Mouse (Mus musculus) heart, embryonic 15.5 days (tissue): ENCODE results near the gene 2210011C24Rik. TPM values are rescaled to one million over a fixed set of nuclear protein-coding genes. Genes with fewer than 3 reads are reported as not detected.
"Not testable (repeated sequence)": the region's sequence is repeated elsewhere in the genome, so short reads cannot be mapped to it uniquely, and the experiment has no call there.

Experiments used
- ATAC-seq: fragments of 200-750 bp; cut with Nextera tagmentation; replicated peaks from 2 replicates; pipeline ENCODE4 v1.8.0; 2017; ENCODE audit warnings: low read depth, moderate TSS enrichment; ENCODE audit not compliant: insufficient number of reproducible peaks, insufficient read depth, low FRiP score
- H3K27ac ChIP-seq: fragments of 300-500 bp; sonication (generic); 2 replicates; pipeline ENCODE4 v1.5.1; 2015; ENCODE audit warnings: mild to moderate bottlenecking, inconsistent platforms
- H3K27me3 ChIP-seq: fragments of 300-500 bp; sonication (generic); 2 replicates; pipeline ENCODE4 v1.6.1; 2015; ENCODE audit warnings: inconsistent platforms
- H3K36me3 ChIP-seq: fragments of 300-500 bp; sonication (generic); 2 replicates; pipeline ENCODE4 v1.6.1; 2015; ENCODE audit warnings: mild to moderate bottlenecking, inconsistent platforms
- H3K4me1 ChIP-seq: fragments of 300-500 bp; sonication (generic); replicated peaks from 2 replicates; pipeline ENCODE4 v1.6.1; 2015; ENCODE audit warnings: inconsistent platforms
- H3K4me2 ChIP-seq: fragments of 300-500 bp; sonication (generic); 2 replicates; pipeline ENCODE4 v1.6.1; 2015; ENCODE audit warnings: inconsistent platforms, mild to moderate bottlenecking, moderate library complexity
- H3K4me3 ChIP-seq: fragments of 300-500 bp; sonication (generic); 2 replicates; pipeline ENCODE4 v1.5.1; 2015; ENCODE audit warnings: mild to moderate bottlenecking, inconsistent platforms
- H3K9ac ChIP-seq: fragments of 300-500 bp; sonication (generic); 2 replicates; pipeline ENCODE4 v1.6.1; 2015; ENCODE audit warnings: mild to moderate bottlenecking, inconsistent platforms
- H3K9me3 ChIP-seq: fragments of 300-500 bp; sonication (generic); replicated peaks from 2 replicates; pipeline ENCODE4 v1.6.1; 2016; ENCODE audit warnings: inconsistent platforms
- whole genome bisulfite sequencing: fragments of 180-500 bp; shearing (Covaris S2); methylation state at CpG from one replicate; pipeline ENCODE4 v1.1.7; 2015; ENCODE audit warnings: mixed read lengths; 5-methylcytosine and 5-hydroxymethylcytosine counted together
- polyA plus RNA-seq: library from polyadenylated mRNA; unstranded; fragments of >200 nt; fragmentation: Nextera tagmentation; extraction: Ambion mirVana; gene quantifications from 2 replicates; pipeline ENCODE4 v1.2.1, GENCODE M21; 2015

The 2210011C24Rik gene
- polyA plus RNA-seq, 1 experiment from 2014 or later = 0.31 TPM

DNA sequence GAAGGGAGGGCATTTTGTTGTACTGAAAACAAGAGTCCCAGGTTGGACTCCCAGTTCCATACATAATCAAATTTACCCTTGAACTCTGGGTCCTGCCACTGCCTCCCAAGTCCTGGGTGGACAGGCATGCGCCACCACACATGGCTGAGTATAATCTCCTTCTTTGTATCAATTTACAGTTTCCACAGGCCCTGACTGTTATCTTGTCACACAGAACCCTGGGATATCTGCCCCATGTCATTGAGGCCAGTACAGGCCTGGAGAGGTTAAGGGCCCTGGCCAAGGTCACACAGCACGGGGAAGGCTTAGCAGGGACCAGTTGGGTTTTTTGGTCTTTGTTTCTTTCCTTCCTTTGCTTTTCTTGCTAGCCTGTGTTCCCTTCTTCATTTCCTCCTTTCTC is 19.5 kb downstream of the 2210011C24Rik start:
- H3K4me3 ChIP-seq = no peak overlapping the region
- no peak overlapping the region for H3K9ac ChIP-seq
- no peaks in the 10 kb centered on the region for H3K27me3 ChIP-seq
- ATAC-seq = no peak
- no peak overlapping the region for H3K27ac ChIP-seq
- WGBS = 77% methylated on average over 2 of the region's 2 CpGs
- H3K4me1 ChIP-seq = peaks cover 9% of the 10 kb centered on the region
- H3K4me2 ChIP-seq = no peak overlapping the region
- H3K36me3 ChIP-seq = peaks cover 65% of the 10 kb centered on the region
- H3K9me3 ChIP-seq = no peaks in the 10 kb centered on the region

DNA sequence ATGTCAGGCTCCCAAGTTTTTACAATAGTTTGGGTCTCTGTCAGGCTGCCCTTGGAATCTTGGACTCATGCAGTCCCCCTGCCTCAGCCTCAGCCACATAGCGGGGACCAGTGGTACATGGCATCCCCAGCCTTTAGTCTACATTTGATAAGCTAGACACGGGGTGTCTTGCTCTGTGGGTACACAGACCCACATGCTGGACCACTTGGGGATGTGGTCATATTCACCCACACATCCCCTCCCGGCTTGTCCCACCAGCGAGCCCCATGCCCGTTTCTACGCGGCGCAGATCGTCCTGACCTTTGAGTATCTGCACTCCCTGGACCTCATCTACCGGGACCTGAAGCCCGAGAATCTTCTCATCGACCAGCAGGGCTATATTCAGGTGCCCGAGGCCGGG is 21.8 kb downstream of the 2210011C24Rik start:
- H3K9me3 ChIP-seq = no peaks in the 10 kb centered on the region
- H3K27ac ChIP-seq = no peak overlapping the region
- H3K36me3 ChIP-seq = peaks cover 85% of the 10 kb centered on the region
- H3K4me3 ChIP-seq = no peak overlapping the region
- H3K9ac ChIP-seq = no peak overlapping the region
- WGBS = 90% methylated on average over 14 of the region's 14 CpGs
- no peaks in the 10 kb centered on the region for H3K4me1 ChIP-seq
- ATAC-seq = no peak
- no peak overlapping the region for H3K4me2 ChIP-seq
- H3K27me3 ChIP-seq = no peaks in the 10 kb centered on the region

DNA sequence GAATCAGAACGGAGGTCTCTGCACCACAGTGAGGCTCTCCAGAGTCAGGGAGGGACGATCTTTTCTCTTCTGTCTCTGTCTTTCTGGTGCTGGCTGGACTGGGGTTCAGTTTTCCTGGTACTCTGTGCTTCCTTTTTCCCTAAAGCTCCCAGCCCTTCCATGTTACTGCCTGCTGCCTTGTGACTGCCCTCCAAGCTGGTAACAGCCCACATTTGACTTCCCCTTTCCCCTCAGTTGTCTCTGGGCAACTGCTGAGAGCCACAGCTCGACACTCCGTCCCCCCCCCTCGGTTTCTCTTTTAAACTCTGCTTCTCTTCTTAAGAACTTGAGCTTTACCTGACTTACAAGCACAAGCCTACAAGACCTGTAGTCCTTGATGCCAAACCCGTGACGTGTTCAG is 22.7 kb downstream of the 2210011C24Rik start:
- H3K4me2 ChIP-seq = no peak overlapping the region
- no peaks in the 10 kb centered on the region for H3K27me3 ChIP-seq
- peaks cover 85% of the 10 kb centered on the region for H3K36me3 ChIP-seq
- H3K4me1 ChIP-seq = no peaks in the 10 kb centered on the region
- H3K27ac ChIP-seq = no peak overlapping the region
- no peaks in the 10 kb centered on the region for H3K9me3 ChIP-seq
- H3K9ac ChIP-seq = no peak overlapping the region
- 80% methylated on average over 7 of the region's 7 CpGs for WGBS
- no peak for ATAC-seq
- no peak overlapping the region for H3K4me3 ChIP-seq

DNA sequence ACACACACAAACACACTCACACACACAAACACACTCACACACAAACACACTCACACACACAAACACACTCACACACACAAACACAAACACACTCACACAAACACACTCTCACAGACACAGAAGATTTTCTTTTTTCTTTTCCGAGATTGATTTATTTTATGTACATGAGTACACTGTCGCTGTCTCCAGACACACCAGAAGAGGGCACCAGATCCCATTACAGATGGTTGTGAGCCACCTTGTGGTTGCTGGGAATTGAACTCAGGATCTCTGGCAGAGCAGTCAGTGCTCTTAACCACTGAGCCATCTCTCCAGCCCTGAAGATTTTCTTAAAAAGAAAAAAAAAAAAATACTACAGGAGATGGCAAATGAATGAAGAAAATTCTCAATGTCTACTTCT is 28.7 kb downstream of the 2210011C24Rik start:
- H3K4me3 ChIP-seq, ATAC-seq, H3K9ac ChIP-seq, H3K27me3 ChIP-seq, H3K27ac ChIP-seq, H3K9me3 ChIP-seq, H3K4me2 ChIP-seq: not testable (repeated sequence)
- H3K4me1 ChIP-seq = peaks cover 27% of the 10 kb centered on the region
- WGBS = 96% methylated on average over 2 of the region's 2 CpGs
- peaks cover 68% of the 10 kb centered on the region for H3K36me3 ChIP-seq

DNA sequence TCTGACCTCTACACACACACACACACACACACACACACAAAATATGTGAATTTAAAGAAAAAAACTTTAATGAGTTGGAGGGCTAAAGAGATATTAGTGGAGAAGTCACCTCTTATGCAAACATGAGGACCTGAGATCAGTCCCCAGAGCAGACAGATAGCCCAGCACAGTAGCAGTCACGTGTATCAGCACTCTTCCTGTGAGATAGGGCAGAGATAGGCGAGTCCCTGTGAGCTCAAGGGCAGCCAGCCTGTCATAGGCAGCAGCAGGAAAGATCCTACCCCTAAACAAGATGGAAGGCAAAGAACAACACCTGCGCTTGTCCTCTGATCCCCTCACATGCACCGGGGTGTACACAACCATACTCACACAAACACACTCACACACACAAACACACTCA is 29.5 kb downstream of the 2210011C24Rik start:
- H3K4me1 ChIP-seq = peaks cover 35% of the 10 kb centered on the region
- H3K9me3 ChIP-seq = no peaks in the 10 kb centered on the region
- H3K27me3 ChIP-seq = no peaks in the 10 kb centered on the region
- no peak overlapping the region for H3K9ac ChIP-seq
- no peak overlapping the region for H3K4me2 ChIP-seq
- H3K36me3 ChIP-seq = peaks cover 60% of the 10 kb centered on the region
- 72% methylated on average over 4 of the region's 4 CpGs for WGBS
- H3K4me3 ChIP-seq = no peak overlapping the region
- ATAC-seq = no peak
- no peak overlapping the region for H3K27ac ChIP-seq

DNA sequence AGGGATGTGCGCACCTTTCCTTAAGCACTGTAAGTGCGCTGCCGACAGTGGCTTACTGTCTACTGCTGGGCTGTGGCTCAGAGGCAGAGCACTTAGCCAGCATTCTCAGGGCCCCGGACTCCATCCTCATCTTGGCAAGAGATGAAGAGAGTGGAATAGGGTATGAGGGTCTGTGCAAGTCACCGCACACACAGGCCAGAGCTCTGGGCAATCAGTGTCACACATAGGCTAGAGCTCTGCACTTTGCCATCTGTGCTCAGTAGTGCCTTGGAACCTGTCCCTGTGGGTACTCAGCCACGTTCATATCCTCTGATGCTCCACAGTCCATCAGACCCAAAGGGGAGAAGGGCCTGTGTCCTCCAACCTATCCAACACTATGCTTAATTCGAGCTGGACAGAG is 30.4 kb downstream of the 2210011C24Rik start:
- Histone ChIP-seq H3K9me3 (no peaks in the 10 kb centered on the region), H3K27ac (peak overlapping the region; percentile 97), H3K36me3 (peaks cover 51% of the 10 kb centered on the region), H3K4me3 (no peak overlapping the region), H3K4me1 (peaks cover 44% of the 10 kb centered on the region), H3K4me2 (no peak overlapping the region), H3K9ac (no peak overlapping the region), H3K27me3 (no peaks in the 10 kb centered on the region)
- ATAC-seq = no peak
- 89% methylated on average over 7 of the region's 7 CpGs for WGBS

DNA sequence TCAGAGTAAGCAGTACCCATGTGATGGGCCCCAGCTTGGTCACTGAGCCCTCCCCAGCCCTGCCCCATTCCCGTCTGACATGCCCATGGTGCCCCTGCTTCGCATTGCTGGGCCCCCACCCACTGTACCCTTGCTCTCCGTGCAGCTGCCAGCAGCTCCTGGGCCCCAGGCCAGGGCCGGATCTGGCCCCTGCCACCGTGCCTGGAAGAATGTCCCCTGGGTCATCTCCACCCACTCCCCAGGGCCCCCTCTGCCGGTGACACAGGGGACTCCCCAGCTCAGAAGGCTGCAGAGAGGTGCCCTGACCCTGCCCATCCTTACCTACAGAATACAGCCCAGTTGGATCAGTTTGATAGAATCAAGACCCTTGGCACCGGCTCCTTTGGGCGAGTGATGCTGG is 31.1 kb downstream of the 2210011C24Rik start:
- H3K9ac ChIP-seq = peak overlapping the region; percentile 25; the same call in 1 of the 2 replicates

DNA sequence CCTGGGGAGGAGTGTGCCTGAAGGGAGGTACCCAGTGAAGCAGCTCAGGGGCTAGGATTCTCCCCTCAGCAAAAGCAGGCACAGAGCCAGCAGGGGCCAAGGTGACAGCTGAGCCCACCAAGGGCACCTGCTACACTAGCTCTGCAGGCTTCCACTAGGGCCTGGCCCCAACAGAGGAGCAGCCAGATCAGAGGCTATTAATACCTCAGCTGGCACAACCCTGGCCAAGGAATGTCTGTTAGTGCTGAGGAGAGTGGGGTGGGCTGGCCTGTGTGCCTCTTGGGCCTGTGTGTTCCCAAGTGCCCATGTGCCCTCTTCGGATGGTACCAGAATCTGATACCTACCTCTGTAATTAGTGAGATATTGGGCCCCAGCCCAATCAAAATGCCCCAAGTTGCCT is 31.7 kb downstream of the 2210011C24Rik start:
- Histone ChIP-seq H3K4me3 (no peak overlapping the region), H3K9me3 (no peaks in the 10 kb centered on the region), H3K27ac (peak overlapping the region; percentile 97), H3K4me1 (peaks cover 52% of the 10 kb centered on the region), H3K4me2 (peak overlapping the region; percentile 26), H3K36me3 (peaks cover 40% of the 10 kb centered on the region), H3K9ac (peak overlapping the region; percentile 26), H3K27me3 (no peaks in the 10 kb centered on the region)
- peak; percentile 97 for ATAC-seq
- WGBS = 38% methylated on average over 1 of the region's 1 CpGs

More for the DNA sequence above, 31.1 kb downstream of the 2210011C24Rik start:
- H3K27ac ChIP-seq = peak overlapping the region; percentile 97
- peaks cover 50% of the 10 kb centered on the region for H3K4me1 ChIP-seq
- WGBS = 57% methylated on average over 8 of the region's 8 CpGs
- H3K4me3 ChIP-seq = no peak overlapping the region
- H3K27me3 ChIP-seq = no peaks in the 10 kb centered on the region
- H3K36me3 ChIP-seq = peaks cover 44% of the 10 kb centered on the region
- peak; percentile 77 for ATAC-seq
- H3K9me3 ChIP-seq = no peaks in the 10 kb centered on the region
- peak overlapping the region; percentile 19; the same call in 1 of the 2 replicates for H3K4me2 ChIP-seq

DNA sequence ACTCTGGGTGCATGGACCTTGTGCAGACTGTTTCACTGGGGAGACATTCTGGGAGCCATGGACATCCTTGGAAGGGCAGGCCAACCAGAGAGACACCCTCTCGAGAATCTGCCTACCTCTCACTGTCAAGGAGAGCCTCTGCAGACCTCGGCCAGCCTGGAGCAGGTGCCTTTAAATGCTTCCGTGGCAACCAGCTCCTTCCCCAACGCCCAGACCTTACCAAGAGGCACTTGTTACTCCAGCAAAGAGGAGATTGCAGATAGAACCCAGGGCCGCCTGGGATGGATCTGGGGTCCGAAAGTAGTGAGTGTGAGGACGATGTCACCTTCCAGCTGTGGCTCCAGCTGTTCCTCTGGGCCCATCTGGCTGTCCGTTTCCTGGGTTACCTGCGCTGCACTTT is 33.8 kb downstream of the 2210011C24Rik start:
- Histone ChIP-seq H3K4me2 (peak overlapping the region; percentile 38), H3K27ac (peak overlapping the region; percentile 97), H3K9ac (0 out of 2 replicates have a peak overlapping the region, but pooled peaks have one; percentile 5), H3K36me3 (peaks cover 23% of the 10 kb centered on the region), H3K4me1 (peaks cover 70% of the 10 kb centered on the region), H3K4me3 (0 out of 2 replicates have a peak overlapping the region, but pooled peaks have one; percentile 3), H3K9me3 (no peaks in the 10 kb centered on the region), H3K27me3 (no peaks in the 10 kb centered on the region)
- WGBS = 64% methylated on average over 9 of the region's 9 CpGs
- no peak for ATAC-seq

DNA sequence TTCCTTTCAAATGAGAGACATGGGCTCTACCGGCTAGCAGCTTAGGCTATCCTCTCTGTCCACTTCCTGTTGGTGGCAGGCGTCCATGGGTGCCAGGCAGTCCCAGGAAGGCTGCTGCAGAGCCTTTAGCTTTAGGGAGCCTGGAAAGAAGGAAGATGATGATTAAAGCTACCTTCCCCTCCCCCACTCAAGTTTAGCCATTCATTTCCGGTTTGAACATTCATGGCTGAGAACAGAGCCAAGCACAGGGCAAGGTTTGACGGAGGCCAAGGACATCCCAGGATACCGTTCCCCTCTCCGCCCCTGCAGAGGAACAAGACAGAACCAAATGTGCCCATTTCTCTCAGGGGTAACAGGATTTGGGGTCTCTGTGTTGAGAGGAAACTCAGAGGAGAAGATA is 34.3 kb downstream of the 2210011C24Rik start:
- peak overlapping the region; percentile 38 for H3K4me2 ChIP-seq
- 0 out of 2 replicates have a peak overlapping the region, but pooled peaks have one; percentile 3 for H3K4me3 ChIP-seq
- peaks cover 17% of the 10 kb centered on the region for H3K36me3 ChIP-seq
- no peaks in the 10 kb centered on the region for H3K27me3 ChIP-seq
- ATAC-seq = no peak
- no peaks in the 10 kb centered on the region for H3K9me3 ChIP-seq
- peaks cover 70% of the 10 kb centered on the region for H3K4me1 ChIP-seq
- peak overlapping the region; percentile 97 for H3K27ac ChIP-seq
- WGBS = 33% methylated on average over 6 of the region's 6 CpGs
- H3K9ac ChIP-seq = peak overlapping the region; percentile 5; the same call in 1 of the 2 replicates

DNA sequence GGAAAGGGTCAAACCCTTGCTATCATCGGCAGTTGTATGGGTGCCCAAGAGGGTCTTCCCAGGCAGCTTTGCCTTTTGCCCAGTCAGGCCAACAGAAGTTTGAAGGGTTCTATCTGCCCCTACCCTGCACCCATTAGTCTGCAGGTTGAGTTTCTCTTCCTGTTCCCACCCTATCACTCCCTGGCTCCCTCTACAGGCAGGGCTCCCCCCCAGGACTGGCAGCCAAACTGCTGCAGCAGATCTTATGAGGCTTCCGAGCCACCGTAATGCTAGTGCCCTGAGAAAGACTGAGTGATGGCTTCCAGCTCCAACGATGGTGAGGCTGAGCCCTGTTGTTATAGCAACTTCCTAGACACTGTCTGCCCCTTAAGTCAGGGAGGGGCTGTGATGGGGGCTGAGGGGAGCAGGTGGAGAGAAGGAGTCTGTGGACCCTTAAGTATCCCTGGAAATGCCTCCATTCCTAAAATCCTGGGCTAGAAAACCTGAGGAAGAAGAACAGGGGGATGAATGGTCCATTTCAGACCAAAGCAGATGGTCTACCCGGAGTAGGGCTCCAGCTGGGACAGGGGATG is 35.1 kb downstream of the 2210011C24Rik start:
- Histone ChIP-seq H3K4me1 (peaks cover 73% of the 10 kb centered on the region), H3K36me3 (peaks cover 12% of the 10 kb centered on the region; the same call in 1 of the 2 replicates), H3K9ac (0 out of 2 replicates have a peak overlapping the region, but pooled peaks have one; percentile 5), H3K27ac (peak overlapping the region; percentile 97; the same call in 1 of the 2 replicates), H3K27me3 (no peaks in the 10 kb centered on the region), H3K4me3 (no peak overlapping the region), H3K9me3 (no peaks in the 10 kb centered on the region), H3K4me2 (peak overlapping the region; percentile 38; the same call in 1 of the 2 replicates)
- no peak for ATAC-seq
- WGBS = 81% methylated on average over 5 of the region's 5 CpGs

DNA sequence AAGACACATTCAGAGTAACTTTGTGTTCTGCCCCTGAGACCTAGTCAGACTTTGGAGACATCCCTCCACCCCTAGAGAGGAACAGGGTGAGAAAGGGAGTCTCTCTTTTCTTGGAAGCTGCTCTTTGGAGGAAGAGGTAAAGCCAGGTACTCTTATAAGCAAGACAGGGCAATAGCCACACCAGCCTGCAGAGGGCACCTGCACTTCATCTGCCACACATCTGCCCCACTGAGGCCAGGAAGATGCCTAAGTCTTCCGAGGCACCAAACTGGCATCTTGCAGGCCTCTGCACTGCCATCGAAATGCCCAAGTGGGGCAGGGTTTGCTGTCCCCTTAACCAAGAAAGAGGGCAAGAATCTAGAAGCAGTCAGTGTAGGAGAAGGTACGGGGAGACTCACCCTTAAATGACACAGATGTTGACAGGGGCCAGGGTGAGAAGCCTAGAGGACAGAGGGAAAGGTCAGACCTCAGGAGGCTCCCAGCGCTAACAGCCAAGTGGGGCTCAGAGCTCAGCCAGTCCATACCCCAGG is 35.8 kb downstream of the 2210011C24Rik start:
- Histone ChIP-seq H3K4me1 (peaks cover 76% of the 10 kb centered on the region), H3K4me3 (no peak overlapping the region), H3K27me3 (no peaks in the 10 kb centered on the region), H3K36me3 (peaks cover 5% of the 10 kb centered on the region; the same call in 1 of the 2 replicates), H3K9ac (no peak overlapping the region), H3K4me2 (no peak overlapping the region), H3K27ac (peak overlapping the region; percentile 1; the same call in 1 of the 2 replicates), H3K9me3 (no peaks in the 10 kb centered on the region)
- WGBS = 78% methylated on average over 4 of the region's 4 CpGs
- ATAC-seq = no peak
